Mouse (Mus musculus) thymus, adult 2 months (tissue): ENCODE data around the gene Olfr135. TPM values are rescaled to one million over a fixed set of nuclear protein-coding genes. Genes with fewer than 3 reads are reported as not detected.

Experiments
- DNase-seq: peaks from one replicate; pipeline ENCODE4 v3.0.0; 2021
- H3K27ac ChIP-seq: fragments of 200-500 bp; 2 replicates; pipeline ENCODE4 v1.5.1; 2012; ENCODE audit warnings: low read length, control low read depth; ENCODE audit not compliant: control insufficient read depth, insufficient read depth
- H3K27me3 ChIP-seq: fragments of 200-500 bp; 2 replicates; pipeline ENCODE4 v1.6.1; 2012; ENCODE audit warnings: mild to moderate bottlenecking, low read length, moderate library complexity, mixed read lengths; ENCODE audit not compliant: control insufficient read depth, insufficient read depth
- H3K36me3 ChIP-seq: fragments of 200-500 bp; 2 replicates; pipeline ENCODE4 v1.6.1; 2012; ENCODE audit warnings: mild to moderate bottlenecking, low read length, moderate library complexity; ENCODE audit not compliant: control insufficient read depth, insufficient read depth
- H3K4me1 ChIP-seq: fragments of 200-500 bp; replicated peaks from 2 replicates; pipeline ENCODE4 v1.6.1; 2012; ENCODE audit warnings: low read length; ENCODE audit not compliant: control insufficient read depth, insufficient read depth
- H3K4me3 ChIP-seq: fragments of 200-500 bp; 2 replicates; pipeline ENCODE4 v1.5.1; 2012; ENCODE audit warnings: mild to moderate bottlenecking, low read length, control low read depth, moderate library complexity; ENCODE audit not compliant: control insufficient read depth, insufficient read depth
- CTCF ChIP-seq: fragments of 200-500 bp; IDR thresholded peaks from 2 replicates; pipeline ENCODE4 v1.5.1; 2012; ENCODE audit warnings: mild to moderate bottlenecking, control low read depth, low read length, moderate library complexity, borderline replicate concordance; ENCODE audit not compliant: control insufficient read depth, poor library complexity, insufficient read depth; ENCODE audit errors: extremely low read depth
- POLR2A ChIP-seq: fragments of 200-500 bp; IDR thresholded peaks from 2 replicates; pipeline ENCODE4 v1.6.1; 2012; ENCODE audit warnings: mild to moderate bottlenecking, low read length, control low read depth, moderate library complexity; ENCODE audit not compliant: control insufficient read depth, poor library complexity, insufficient read depth; ENCODE audit errors: extremely low read depth
- WGBS: fragments of 180-500 bp; shearing (Covaris S2); methylation state at CpG from one replicate; pipeline ENCODE4 v1.1.7; 2018; 5-methylcytosine and 5-hydroxymethylcytosine counted together
- polyA plus RNA-seq: library from polyadenylated mRNA; depleted of rRNA; stranded (reverse); fragments of >200 nt; gene quantifications from 2 replicates; pipeline ENCODE4 v1.2.3, GENCODE M21; 2012; rRNA removed

Gene Olfr135
- polyA plus RNA-seq = not detected in 2 replicates

DNA sequence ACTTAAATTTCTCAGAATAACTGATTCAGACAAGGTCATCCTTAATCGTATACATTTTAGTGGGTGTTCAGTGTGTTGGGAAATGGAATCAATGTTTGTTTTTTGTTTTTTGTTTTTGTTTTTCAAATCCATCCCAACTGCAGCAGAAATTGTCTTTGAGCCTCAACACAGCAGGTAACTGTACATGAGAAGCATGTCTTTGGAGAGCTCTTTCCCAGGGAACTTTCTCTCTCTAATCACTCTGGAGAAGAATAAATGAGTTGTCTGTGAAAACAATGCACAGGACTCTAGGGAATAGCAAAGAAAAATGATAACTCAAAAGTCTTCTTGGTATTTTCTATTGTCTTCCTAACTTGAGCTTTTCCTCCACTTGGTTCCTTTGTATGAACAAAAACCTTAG, at the start of gene Olfr135:
TSS of gene Olfr135 (plus strand) at position 301 of the 400 bp plus-strand sequence.
- no peaks in the 10 kb centered on the region for H3K4me1 ChIP-seq
- WGBS = 100% methylated on average over 1 of the region's 1 CpGs
- H3K27me3 ChIP-seq = no peaks in the 10 kb centered on the region
- DNase-seq = no peak
- H3K4me3 ChIP-seq = no peak within 1 kb of the TSS
- TF ChIP-seq CTCF (no peak), POLR2A (no peak)
- H3K36me3 ChIP-seq = no peaks in the 10 kb centered on the region
- no peak within 1 kb of the TSS for H3K27ac ChIP-seq

DNA sequence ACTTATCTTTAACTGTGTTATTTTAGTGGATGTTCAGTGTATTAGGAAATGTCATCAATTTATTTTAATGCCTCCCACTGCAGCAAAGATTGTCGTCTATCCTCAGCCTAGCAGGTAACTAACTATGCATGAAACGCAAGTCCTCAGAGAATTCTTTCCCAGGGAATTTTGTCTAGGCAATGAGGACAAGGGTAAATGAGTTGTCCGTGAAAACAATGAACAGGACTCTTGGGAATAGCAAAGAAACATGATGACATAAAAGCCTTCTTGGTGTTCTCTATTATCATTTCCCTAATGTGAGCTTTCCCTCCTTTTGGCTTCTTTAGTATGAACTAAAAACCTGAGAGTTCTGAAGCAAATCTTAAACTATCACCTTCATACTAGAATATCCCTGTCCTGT, 33.0 kb upstream of the Olfr135 start, which contains the start of gene Olfr134:
TSS of gene Olfr134 (plus strand) at position 301 of the 400 bp plus-strand sequence.
- Histone ChIP-seq H3K4me1 (no peaks in the 10 kb centered on the region), H3K27me3 (no peaks in the 10 kb centered on the region)
- 81% methylated on average over 3 of the region's 3 CpGs for WGBS

More for the DNA sequence above, 33.0 kb upstream of the Olfr135 start, which contains the start of gene Olfr134:
- no peak for TF ChIP-seq POLR2A
- TF ChIP-seq CTCF = no peak
- Histone ChIP-seq H3K36me3 (no peaks in the 10 kb centered on the region), H3K27ac (no peak within 1 kb of the TSS), H3K4me3 (no peak within 1 kb of the TSS)
- no peak for DNase-seq

Other genes starting within 250 kb of the Olfr135 start
- gene Olfr129, start 144.3 kb upstream of the Olfr135 start, polyA plus RNA-seq = 0.03 TPM in 1 of 2 replicates, not detected in the other
- not detected in 2 replicates for gene Olfr130, start 140.4 kb upstream of the Olfr135 start, polyA plus RNA-seq
- not detected in 2 replicates for gene Olfr131, start 115.6 kb upstream of the Olfr135 start, polyA plus RNA-seq
- not detected in 2 replicates for gene Olfr132, start 69.8 kb upstream of the Olfr135 start, polyA plus RNA-seq
- gene Olfr133, start 59.1 kb upstream of the Olfr135 start, polyA plus RNA-seq = not detected in 2 replicates
- not detected in 2 replicates for gene Olfr134, start 32.9 kb upstream of the Olfr135 start, polyA plus RNA-seq
- gene Olfr138, start 56.7 kb downstream of the Olfr135 start, polyA plus RNA-seq = not detected in 2 replicates
- gene Olfr137, start 103.2 kb downstream of the Olfr135 start, polyA plus RNA-seq = not detected in 2 replicates
- gene Olfr136, start 125.5 kb downstream of the Olfr135 start, polyA plus RNA-seq = not detected in 2 replicates
- gene Esp36, start 215.8 kb downstream of the Olfr135 start, polyA plus RNA-seq = not detected in 2 replicates